Mouse (Mus musculus) lung, adult 2 months (tissue): ENCODE measurements around the gene Ces1b. TPM values are rescaled to one million over a fixed set of nuclear protein-coding genes. Genes with fewer than 3 reads are reported as not detected.

Experiments used
- DNase-seq: peaks from one replicate; pipeline ENCODE4 v3.0.0; 2022
- H3K4me1 ChIP-seq: fragments of 200-500 bp; 2 replicates; pipeline ENCODE4 v1.6.1; 2011; ENCODE audit warnings: low read length; ENCODE audit not compliant: control insufficient read depth, insufficient read depth
- H3K4me3 ChIP-seq: fragments of 200-500 bp; replicated peaks from 2 replicates; pipeline ENCODE3; 2011; ENCODE audit warnings: low read depth, mild to moderate bottlenecking, control low read depth, low read length; ENCODE audit errors: extremely low read depth
- CTCF ChIP-seq: fragments of 200-500 bp; IDR thresholded peaks from 2 replicates; pipeline ENCODE4 v1.5.1; 2011; ENCODE audit warnings: mild to moderate bottlenecking, low read length, control low read depth; ENCODE audit not compliant: insufficient read depth
- POLR2A ChIP-seq: fragments of 200-500 bp; IDR thresholded peaks from 2 replicates; pipeline ENCODE4 v1.6.1; 2011; ENCODE audit warnings: low read depth, mild to moderate bottlenecking, control low read depth, low read length, borderline replicate concordance; ENCODE audit errors: extremely low read depth
- WGBS: fragments of 180-500 bp; shearing (Covaris S2); methylation state at CpG from one replicate; pipeline ENCODE4 v1.1.7; 2018; 5-methylcytosine and 5-hydroxymethylcytosine counted together
- polyA plus RNA-seq: library from polyadenylated mRNA; depleted of rRNA; stranded (reverse); fragments of >200 nt; gene quantifications from 2 replicates; pipeline ENCODE4 v1.2.3, GENCODE M21; 2012

The Ces1b gene
- polyA plus RNA-seq, 1 experiment: 3.4 TPM

GRCm38 (mm10) chr8:93048510-93049416 lies 31.1 kb downstream of the Ces1b start:
- WGBS: 43% methylated on average over 4 of the region's 4 CpGs
- TF ChIP-seq CTCF: no peak
- TF ChIP-seq POLR2A: no peak
- Histone ChIP-seq H3K4me3 (no peak overlapping the region), H3K4me1 (no peaks in the 10 kb centered on the region)
- no peak for DNase-seq

- H3K4me1 ChIP-seq: no peaks in the 10 kb centered on the region
- 88% methylated on average over 3 of the region's 3 CpGs for WGBS
- H3K4me3 ChIP-seq: no peak within 1 kb of the TSS
- no peak for TF ChIP-seq CTCF
- no peak for TF ChIP-seq POLR2A
- DNase-seq: no peak
These were observed 31.7 kb downstream of the Ces1b start, which contains the start of gene Ces1a for GRCm38 (mm10) chr8:93048092-93048491. Gene Ces1a (minus strand): TSS chr8:93048192.

- WGBS: 38% methylated on average over 1 of the region's 1 CpGs
- no peak for TF ChIP-seq CTCF
- TF ChIP-seq POLR2A: no peak
- DNase-seq: no peak
- H3K4me1 ChIP-seq: no peaks in the 10 kb centered on the region; the same call in 1 of the 2 replicates
- H3K4me3 ChIP-seq: no peak overlapping the region
These were observed 36.7 kb downstream of the Ces1b start for GRCm38 (mm10) chr8:93043083-93043482.

GRCm38 (mm10) chr8:93040776-93041567 lies 38.8 kb downstream of the Ces1b start:
- no peak for DNase-seq

GRCm38 (mm10) chr8:93040256-93040655 lies 39.6 kb downstream of the Ces1b start:
- TF ChIP-seq CTCF (no peak), POLR2A (no peak)
- Histone ChIP-seq H3K4me1 (no peaks in the 10 kb centered on the region; the same call in 1 of the 2 replicates), H3K4me3 (no peak overlapping the region)
- no peak for DNase-seq
- WGBS: 55% methylated on average over 2 of the region's 2 CpGs

More at GRCm38 (mm10) chr8:93040776-93041567, 38.8 kb downstream of the Ces1b start:
- TF ChIP-seq POLR2A: no peak
- TF ChIP-seq CTCF: no peak
- 76% methylated on average over 4 of the region's 4 CpGs for WGBS
- Histone ChIP-seq H3K4me3 (no peak overlapping the region), H3K4me1 (no peaks in the 10 kb centered on the region; the same call in 1 of the 2 replicates)

- DNase-seq: no peak
- no peaks in the 10 kb centered on the region; the same call in 1 of the 2 replicates for H3K4me1 ChIP-seq
- H3K4me3 ChIP-seq: no peak overlapping the region
- WGBS: 23% methylated on average over 2 of the region's 2 CpGs
- TF ChIP-seq POLR2A (no peak), CTCF (no peak)
These were observed 41.0 kb downstream of the Ces1b start for GRCm38 (mm10) chr8:93038831-93039230.

- Histone ChIP-seq H3K4me3 (no peak overlapping the region), H3K4me1 (no peaks in the 10 kb centered on the region)
- 54% methylated on average over 2 of the region's 2 CpGs for WGBS
- no peak for DNase-seq
- TF ChIP-seq POLR2A (no peak), CTCF (no peak)
These were observed 49.2 kb downstream of the Ces1b start for GRCm38 (mm10) chr8:93030664-93031063.

GRCm38 (mm10) chr8:93021738-93022137 lies 58.1 kb downstream of the Ces1b start:
- no peak for DNase-seq
- 62% methylated on average over 5 of the region's 5 CpGs for WGBS
- TF ChIP-seq CTCF: no peak
- no peak for TF ChIP-seq POLR2A
- no peak overlapping the region for H3K4me3 ChIP-seq
- H3K4me1 ChIP-seq: no peaks in the 10 kb centered on the region

GRCm38 (mm10) chr8:93014300-93014699 lies 65.5 kb downstream of the Ces1b start:
- Histone ChIP-seq H3K4me3 (no peak overlapping the region), H3K4me1 (peaks cover 2% of the 10 kb centered on the region; the same call in 1 of the 2 replicates)
- WGBS: 37% methylated on average over 4 of the region's 4 CpGs
- no peak for DNase-seq
- TF ChIP-seq POLR2A: no peak
- TF ChIP-seq CTCF: no peak

GRCm38 (mm10) chr8:93012226-93012625 lies 67.6 kb downstream of the Ces1b start:
- TF ChIP-seq POLR2A (no peak), CTCF (no peak; the same call in 1 of the 2 replicates)
- DNase-seq: no peak
- Histone ChIP-seq H3K4me3 (no peak overlapping the region), H3K4me1 (peaks cover 2% of the 10 kb centered on the region; the same call in 1 of the 2 replicates)
- WGBS: 80% methylated on average over 6 of the region's 6 CpGs
